Mouse (Mus musculus) left cerebral cortex, adult 11 months (tissue): Measurements from ENCODE around the gene Gclc.

Experiments used
- DNase-seq: peaks from one replicate; pipeline ENCODE4 v3.0.0; 2022; ENCODE audit warnings: low spot score

The Gclc gene

DNA sequence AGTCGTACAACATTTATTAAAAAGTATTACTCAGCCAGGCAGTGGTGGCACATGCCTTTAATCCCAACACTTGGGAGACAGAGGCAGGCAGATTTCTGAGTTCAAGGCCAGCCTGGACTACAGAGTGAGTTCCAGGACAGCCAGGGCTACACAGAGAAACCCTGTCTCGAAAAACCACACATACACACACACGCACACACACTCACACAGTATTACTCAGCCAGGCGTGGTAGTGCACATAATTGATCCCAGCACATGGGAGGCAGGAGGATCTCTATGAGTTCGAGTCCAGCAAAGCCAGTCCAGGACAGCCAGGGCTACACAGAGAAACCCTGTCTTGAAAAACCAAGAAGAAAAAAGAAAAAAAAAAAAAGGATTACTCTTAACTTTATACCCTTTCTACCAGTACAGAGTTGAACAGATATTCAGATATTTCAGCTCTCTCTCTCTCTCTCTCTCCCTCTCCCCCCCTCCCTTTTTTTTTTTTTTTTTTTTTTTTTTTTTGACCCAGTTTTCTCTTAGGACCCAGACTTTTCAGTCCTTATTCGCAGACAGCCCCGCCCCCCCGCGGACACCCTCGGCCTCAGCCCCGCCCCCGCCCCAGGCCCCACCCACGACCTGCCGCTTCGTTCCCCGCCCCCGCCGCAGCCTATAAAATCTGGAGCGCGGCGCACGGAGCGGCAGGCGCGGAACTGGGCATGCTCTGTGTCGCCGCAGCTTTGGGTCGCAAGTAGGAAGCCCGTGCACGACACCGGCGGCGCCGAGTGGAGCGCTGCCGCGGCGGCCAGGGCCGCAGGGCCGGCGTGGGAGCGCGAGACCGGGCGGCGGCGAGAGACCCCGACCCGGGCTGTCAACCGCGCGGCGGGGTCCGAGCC lies at the start of gene Gclc:
Gclc (plus strand) TSS at position 683 of the 875 bp plus-strand sequence.
- DNase-seq, result peak; percentile 86

DNA sequence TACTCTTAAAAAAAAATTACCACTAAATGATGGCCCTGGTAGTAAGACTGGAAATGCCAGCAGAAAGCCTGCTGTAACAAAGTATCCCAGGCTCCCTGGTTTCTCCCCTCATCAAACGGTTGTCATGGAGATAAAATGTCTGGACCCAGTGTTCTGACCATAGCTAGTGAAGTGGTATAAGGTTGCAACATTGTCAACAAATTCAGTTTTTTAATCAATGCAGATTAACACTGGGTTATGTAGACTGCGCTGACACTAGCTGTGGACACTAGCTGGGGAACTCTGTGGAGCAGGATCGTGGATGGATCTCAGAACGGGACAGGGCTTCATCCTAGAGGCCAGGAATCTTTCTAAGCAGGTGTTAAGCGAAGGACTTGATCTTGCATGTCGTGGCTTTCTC lies 47.8 kb upstream of the Gclc start:
- DNase-seq, result no peak

DNA sequence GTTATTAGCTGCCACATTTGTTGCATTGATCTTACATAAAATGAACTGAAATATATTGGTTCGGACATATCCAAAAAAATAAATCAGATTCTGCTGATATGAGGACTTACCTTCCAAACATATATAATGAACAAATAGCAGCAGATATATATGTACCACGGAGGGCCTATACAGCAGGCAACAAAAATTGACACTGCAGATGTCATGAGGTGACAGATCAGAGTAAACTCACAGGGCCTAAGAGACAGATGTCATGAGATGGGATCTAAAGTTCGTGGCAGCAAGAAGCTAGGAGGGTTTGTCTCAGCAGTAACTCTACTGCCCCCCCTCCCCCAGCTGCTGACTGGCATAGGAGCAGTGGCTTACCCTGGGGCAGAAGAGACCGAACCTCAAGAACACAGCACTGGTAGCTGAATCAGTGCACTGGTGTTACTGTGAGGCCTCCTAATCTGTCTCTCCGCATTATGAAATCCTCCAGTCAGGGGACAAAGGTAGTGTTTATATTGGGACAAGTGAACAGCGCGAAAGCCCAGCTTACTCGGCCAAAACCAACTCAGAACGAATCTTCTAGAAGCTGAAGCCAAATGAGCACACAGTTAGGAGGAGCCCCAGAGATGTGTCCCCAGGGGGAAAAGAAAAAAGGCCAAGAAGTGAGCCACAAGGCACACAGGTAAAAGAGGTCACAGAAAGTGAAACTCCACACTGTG lies 46.7 kb upstream of the Gclc start:
- no peak for DNase-seq

DNA sequence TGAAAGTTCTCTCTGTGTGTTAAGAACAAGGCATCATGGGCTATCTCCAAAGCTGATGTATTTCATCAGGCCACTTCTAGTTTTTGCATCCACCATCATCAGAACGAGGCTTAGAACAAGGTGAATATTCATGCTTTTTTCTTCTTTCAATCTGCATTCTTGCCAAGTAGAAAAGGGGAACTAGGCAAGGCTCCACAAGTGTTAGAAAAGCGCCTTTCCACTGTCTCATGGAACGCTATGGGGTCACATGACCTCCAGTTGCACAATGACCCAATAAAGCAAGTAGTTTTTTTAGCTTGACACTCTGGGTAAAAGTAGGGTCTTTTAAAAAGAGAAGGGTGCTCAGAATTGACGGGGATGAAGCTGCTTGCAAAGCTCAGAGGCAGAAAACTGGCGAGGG lies 45.4 kb upstream of the Gclc start:
- peak; percentile 2 for DNase-seq

DNA sequence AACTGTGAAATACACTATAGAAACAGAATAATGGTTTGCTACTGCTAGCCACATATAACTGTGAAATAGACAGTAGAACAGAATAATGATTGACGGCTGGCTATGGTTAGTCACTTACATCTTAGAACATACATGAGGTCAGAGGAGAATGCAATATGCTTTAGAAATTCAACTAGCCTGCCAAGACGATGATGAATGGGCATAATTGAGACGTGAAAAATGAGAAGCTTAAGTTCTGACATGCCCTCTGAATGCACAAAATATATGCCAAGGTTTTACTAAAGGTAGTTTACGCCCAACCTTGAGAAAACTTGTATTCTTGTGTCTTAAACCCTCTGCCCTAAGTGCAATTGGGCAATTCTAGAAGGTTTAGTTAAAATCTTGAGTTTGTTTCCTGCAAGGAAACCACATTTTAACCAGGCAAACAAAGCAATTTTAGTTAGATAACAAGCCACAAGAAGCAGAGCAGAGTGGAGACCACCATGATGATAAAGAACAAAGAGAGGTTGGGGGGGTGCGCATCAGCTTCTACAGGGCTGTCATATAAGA lies 43.2 kb upstream of the Gclc start:
- no peak for DNase-seq

DNA sequence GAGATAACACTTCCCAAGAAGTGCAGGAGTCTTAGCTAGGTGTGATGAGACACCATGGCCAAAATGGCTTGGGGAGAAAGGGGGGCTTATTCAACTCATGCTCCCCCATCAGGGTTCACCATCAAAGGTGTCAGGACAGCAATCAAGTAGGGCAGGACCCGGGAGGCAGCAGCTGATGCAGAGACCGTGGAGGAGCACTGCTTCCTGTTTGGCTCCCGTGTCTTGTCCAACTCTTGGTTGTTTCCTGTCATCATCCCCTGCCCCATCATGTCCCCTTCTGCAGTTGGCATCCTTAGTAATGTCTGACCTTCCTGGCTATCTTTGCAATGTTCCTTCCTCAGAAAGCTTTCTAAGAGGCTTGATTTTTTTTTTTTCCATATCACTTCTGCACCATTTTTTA lies 41.5 kb upstream of the Gclc start:
- no peak for DNase-seq

DNA sequence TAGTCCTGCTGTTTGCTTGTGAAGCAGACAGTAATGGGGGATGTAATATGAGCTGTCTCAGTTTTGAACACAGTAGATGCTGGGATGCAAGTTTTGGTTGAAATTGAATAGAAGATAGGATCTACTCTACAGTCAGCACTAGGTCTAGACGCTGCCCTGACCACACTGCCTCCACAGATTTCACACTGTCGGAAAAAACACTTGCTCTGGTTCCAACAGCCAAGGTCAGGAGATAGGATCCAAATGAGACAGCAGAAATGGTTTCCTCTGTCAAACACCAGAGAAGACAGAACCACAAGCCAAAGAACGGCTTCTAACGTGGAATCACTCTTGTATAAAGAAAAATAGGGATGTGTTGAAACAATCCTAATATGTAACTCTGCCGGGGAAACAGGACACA lies 41.0 kb upstream of the Gclc start:
- DNase-seq, result no peak

DNA sequence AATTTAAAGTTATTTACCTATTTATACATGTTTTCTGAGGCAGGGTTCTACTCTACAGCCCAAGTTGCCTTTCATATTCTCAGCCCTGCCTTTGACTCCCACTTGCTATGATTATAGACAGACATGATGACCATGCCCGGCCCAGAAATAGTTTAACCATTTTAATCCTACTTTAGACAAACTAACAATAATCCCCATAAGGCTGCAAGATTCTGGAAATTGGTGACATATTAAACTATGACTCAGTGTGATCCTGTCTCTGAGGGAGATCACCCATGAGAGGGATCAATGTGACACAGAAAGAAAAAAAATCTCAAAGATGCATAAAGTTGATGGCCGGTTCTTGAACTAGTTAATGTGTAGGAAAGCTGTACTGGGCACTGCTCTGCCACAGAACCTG lies 39.1 kb upstream of the Gclc start:
- DNase-seq, result no peak

DNA sequence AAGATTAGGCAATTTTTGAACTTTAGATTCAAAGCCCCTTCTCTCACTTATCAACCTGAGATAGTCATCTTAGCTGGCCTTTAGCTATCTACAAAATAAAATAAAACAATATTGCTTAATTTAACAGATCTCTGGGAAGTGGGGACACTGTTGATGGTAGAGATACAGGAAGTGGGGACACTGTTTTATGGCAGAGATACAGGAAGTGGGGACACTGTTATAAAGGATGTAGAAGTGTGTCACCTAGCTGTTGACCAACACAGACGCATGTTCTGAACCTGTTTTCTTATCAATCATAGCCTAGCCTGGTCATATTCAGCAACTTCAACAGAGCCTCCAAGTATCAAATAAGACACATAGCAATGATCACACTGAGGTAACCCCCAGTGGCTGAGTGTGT lies 38.3 kb upstream of the Gclc start:
- DNase-seq, result no peak

DNA sequence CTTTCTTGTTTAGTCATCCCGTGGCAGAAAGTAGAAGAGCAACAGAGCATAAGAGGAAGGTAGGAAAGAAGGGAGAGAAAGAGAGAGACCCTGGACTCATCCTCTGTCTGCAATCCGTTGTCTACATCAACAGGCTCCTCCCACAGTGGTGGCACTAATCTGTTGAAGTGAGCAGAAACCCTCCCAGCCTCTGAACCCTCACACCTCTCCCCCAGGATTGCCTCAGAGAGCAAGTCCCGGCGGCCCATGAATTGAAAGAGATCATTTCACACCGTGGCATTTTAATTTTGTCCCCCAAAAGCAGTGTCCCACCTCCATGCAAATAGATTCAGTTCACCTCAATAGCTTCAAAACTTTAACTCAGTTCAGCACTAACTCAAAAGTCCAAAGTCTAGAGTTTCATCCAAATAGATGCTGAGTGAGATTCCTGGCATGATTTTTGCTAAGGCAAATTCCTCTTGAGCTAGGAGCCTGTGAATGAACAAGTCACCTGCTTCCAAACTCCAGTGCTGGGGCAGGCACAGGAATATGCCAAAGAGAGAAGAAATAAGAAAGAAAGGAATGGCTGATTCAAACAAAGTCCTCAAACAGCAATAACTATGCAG lies 36.4 kb upstream of the Gclc start:
- no peak for DNase-seq

DNA sequence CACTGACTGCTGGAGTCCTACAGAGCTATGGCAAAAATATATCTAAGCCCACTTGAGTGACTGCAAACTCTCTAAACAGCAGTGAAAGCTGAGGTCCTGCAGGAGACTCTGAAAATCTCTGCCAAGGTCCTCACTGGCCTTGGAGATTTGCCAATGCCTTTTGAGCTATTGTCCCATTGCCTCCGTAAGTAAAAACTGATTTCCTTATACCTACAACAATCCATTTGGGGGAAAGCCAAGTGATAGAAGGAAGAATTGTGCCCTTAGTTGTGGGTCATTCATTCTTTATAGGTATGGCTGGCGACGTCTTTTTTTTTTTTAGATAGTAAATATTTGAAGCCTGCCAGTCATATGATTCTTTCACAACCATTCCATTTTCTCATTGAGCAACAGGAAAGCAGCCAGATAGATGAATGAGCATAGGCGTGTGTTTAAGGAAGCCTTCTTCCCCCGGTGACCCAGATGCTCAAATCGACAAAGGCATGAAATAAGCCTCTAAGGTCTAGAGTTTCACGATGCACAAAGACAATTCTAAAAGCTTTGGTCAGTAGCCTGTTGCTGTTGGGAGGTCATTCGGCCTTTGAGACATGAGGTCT lies 35.4 kb upstream of the Gclc start:
- no peak for DNase-seq

DNA sequence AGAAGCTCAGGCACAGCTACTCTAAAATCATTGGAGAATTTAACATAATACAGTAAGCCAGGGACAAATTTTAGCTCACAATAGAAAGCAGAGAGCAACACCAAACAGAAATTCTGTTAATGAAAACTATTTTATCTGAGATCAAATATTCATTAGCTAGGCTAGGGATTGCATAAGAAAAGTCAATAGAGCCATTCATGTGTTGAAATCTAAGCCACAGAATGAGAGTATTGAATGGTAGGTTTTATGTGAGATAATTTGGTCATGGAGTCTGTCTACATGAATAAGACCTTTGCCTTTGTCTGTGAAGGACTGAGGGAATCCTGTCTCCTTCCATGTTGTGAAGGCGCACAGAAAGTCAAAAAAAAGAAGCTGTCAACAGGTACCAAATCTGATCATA lies 34.7 kb upstream of the Gclc start:
- DNase-seq, result no peak

DNA sequence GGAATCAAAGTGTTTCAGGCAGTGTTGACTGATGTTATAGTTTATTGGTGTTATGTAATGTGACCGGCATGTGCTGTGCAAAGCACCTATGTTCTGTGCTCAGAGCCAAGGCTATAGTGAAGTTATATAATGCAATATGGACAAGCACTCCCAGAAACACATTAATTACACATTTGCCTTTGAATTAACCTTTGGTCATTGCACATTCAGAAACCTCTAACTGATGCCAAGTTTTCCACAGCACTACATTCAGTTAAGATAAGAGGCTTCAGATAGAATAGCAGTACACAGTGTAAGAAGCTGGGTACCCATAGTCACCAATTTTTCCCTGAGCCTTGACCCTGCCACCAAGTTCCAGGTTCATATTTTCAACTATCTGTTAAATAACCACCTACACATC lies 32.0 kb upstream of the Gclc start:
- no peak for DNase-seq

DNA sequence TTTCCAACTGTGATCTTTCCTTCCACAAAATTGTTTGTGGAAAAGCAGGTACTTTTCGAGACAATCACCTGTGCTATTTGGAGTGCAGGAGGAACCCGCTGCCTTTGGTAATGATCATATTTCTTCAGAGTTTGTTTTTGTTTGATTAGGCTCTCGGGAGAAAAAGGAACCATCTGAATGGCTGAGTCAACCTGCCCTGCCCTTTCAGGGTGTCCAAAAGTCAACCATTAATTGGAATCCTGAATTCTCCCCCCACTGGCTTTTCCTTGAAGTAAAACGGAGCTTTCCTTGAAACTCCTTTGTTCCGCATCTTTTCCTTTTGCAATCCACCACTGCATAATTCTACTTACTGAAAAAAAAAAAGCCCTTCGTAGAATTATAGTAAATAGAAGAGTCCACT lies 30.1 kb upstream of the Gclc start:
- DNase-seq, result no peak

DNA sequence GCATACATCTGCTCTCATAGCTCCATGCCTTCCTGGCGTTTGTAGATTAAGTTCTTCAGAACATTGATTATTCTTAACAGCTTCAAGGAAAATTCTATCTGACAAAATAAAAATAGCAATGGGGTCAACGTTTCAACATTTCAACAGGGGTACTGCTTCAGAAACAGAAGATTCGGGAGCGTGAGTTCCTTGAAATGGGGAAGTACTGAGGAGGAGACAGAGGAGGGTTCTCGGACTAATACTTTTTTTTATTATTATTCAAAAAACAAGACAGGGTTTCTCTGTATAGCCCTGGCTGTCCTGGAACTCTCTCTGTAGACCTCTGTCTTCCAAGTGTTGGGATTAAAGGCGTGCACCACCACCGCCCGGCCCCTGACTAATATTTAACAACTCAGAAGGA lies 28.9 kb upstream of the Gclc start:
- DNase-seq, result no peak

DNA sequence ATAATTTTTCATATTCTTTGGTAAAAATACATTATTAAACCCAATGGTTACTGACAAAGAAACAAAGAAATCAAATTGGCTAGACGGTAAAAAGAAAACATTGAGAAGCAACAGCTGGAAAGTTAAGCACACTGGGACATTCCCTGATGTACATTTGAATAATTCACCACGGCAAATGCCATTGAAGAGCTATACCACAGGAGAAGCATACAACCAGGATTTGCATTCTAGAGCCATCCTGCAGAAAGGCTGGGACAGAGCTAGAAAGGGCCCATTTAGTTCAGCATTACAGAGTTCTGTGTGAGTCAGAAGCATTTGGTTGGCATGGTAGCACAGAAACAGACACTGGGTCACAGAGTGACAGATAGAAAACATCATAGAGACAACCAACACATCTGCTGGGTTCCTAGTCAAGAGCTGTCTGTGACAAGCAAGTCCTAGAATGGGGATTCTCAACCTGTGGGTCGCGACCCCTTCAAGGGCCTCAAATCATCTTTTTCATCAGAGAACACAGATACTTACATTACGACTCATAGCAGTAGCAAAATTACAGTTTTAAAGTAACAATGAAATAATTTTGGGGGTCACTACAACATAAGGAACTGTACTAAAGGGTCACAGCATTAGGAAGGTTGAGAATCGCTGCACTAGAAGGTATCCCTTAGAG lies 28.2 kb upstream of the Gclc start:
- DNase-seq, result no peak

DNA sequence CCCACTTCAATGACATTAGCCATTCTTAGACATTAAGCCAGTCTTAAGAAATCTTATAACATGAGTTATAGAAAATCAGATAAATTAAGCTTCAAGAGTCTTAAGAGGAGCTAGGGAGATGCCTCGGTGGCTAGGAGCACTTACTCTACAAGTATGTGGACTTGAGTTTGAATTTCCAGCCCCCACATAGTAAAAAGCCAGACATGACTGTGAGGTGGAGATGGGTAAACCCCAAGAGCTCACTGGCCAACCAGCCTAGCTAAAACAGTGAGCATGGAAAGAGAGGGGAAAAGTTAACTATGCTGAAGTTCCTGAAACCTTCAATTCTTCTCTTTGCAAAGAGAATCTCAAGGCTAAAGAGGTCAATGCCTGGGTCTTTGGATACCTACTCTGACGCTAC lies 27.3 kb upstream of the Gclc start:
- DNase-seq, result no peak

DNA sequence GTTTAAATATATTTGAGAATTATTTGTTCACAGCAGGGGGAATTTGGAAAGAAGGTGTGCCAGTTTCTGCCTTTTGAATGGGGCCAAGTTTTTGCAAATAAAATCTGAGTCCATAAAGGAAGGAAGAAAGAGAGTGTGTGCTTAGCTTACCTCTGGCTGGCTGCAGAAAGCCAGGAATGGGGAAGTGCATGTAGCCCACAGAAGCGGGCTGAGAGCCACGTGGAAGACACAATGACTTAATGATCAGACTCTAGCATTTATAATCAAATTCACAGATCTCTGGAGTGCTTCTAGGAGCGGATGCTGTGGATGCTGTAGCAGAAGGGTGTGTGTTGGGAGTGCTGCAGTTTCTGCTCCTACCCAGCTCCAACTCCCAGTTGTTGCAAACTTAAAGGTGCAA lies 22.3 kb upstream of the Gclc start:
- no peak for DNase-seq

DNA sequence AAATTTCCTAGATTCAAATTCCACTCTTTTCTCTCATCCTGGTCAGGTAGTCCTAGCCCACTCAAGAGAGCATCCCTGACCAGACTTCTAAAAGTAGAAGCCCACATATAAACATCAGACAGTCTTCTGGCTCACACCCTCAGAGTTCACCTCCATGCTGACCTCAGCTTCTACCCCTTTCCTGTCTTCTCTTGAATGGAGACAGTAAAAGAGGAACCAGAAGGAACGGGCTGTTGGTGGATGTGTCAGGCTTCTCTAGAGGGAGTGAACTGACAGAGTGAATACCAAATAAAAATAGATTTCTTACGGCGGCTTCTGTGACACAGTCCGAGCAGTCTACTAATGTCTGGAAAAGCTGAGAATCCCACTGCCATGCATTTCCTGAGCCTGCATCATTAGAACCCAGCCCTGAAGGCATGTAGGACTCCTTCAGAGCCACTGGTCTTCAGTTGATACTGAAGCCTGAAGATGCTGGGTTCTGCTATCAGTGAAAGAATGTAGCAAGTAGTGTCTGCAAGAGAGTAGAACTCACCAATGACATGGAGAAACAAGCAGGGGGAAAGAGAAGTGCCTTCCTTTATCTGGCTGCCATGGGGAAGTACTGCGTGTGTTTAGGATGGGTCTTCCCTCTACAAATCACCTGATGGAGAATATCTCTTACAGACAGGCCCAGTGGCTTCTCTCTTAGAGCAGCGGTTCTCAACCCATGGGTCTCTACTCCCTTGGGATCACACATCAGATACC lies 16.9 kb upstream of the Gclc start:
- DNase-seq, result no peak

DNA sequence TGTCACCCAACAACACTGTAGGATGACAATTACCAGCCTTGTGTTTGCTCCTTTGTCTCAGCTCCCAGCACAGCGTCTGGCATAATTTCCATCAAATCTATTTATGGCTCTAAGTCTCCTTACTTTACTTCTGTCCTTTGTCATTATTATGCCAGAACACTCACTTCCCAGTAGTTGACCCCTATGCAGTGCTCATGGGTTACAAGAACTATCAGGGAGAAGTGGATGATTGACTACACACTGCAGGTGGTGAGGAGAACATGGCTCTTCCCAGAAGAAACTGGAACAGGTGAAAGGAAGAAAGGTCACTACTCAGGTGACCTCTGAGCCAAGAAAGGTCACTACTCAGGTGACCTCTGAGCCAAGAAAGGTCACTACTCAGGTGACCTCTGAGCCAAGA lies 12.9 kb upstream of the Gclc start:
- no peak for DNase-seq

DNA sequence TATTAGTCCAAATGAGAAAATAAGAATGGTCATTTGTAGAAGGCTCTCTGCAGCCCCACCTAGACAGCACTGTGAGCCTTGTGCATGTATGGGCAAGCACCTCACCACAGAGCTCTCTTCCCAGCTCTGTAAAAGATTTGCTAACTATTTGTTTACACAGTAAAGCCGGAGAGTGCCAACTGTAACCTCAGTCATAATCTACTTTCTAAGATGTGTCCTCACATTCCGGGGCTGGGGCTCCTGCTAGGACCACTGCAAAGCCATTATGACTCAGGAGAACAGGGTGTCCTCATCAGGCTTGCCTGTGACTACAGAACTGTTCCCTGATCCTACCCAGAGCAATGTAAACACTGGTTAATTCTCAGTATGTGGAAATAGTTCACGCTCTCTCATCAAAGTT lies 9.5 kb upstream of the Gclc start:
- no peak for DNase-seq
